22 mouse cellular contexts compared by ENCODE assay signal in genomic region chr17:75263336-75263990, GRCm38 (mm10).
DNase-seq lines count a peak whose midpoint lies in the region; ATAC-seq and TF ChIP-seq lines count a peak whose summit lies in the region.
"Had no signal": no experiment of that assay in that cellular context is flagged by ENCODE, and none has a peak within 500 bp of the region (broad histone marks: within the 10 kb centered on the region; RNA-seq: fewer than 3 reads in every experiment).

No protein-coding gene starts in this region.

- H3K36me3 ChIP-seq in kidney, embryonic 16.5 days (ENCODE audit: insufficient read depth, low read length) = 0 out of 2 replicates have a peak, but pooled peaks cover 12% of the 10 kb centered on the region
- no peaks in the 10 kb centered on the region for H3K36me3 ChIP-seq in midbrain, embryonic 11.5 days (ENCODE audit: control insufficient read depth, insufficient read depth, low read length)
- H3K36me3 ChIP-seq in midbrain, embryonic 16.5 days (ENCODE audit: control insufficient read depth, insufficient read depth, low read length) = no peaks in the 10 kb centered on the region
- H3K36me3 ChIP-seq in heart, adult 2 months (ENCODE audit: control insufficient read depth, insufficient read depth, low read length) = no peaks in the 10 kb centered on the region; the same call in 1 of the 2 replicates
- no peaks in the 10 kb centered on the region for H3K36me3 ChIP-seq in intestine, embryonic 16.5 days (ENCODE audit: control insufficient read depth, insufficient read depth, low read length)
- H3K36me3 ChIP-seq: embryonic facial prominence, embryonic 12.5 days; forebrain, embryonic 15.5 days; midbrain, embryonic 10.5 days; neural tube, embryonic 15.5 days had no signal

- H3K79me2 ChIP-seq in heart, adult 2 months (replicated peaks; ENCODE audit: control insufficient read depth, insufficient read depth, low read length) = no peaks in the 10 kb centered on the region

- no peak for ATAC-seq in kidney, embryonic 16.5 days (ENCODE audit: low FRiP score, low TSS enrichment)
- no peak for ATAC-seq in midbrain, embryonic 11.5 days (ENCODE audit: low FRiP score)
- no peak for ATAC-seq in midbrain, embryonic 16.5 days
- ATAC-seq in intestine, embryonic 16.5 days = no peak
- ATAC-seq: forebrain, embryonic 15.5 days; liver, postnatal 0 days; lung, postnatal 0 days had no signal

- 75% methylated on average over 3 of the region's 3 CpGs for WGBS in kidney, embryonic 16.5 days
- 62% methylated on average over 3 of the region's 3 CpGs for WGBS in midbrain, embryonic 11.5 days
- 50% methylated on average over 3 of the region's 3 CpGs for WGBS in midbrain, embryonic 16.5 days
- 79% methylated on average over 3 of the region's 3 CpGs for WGBS in heart, adult 2 months
- 82% methylated on average over 3 of the region's 3 CpGs for WGBS in intestine, embryonic 16.5 days

- H3K9ac ChIP-seq in kidney, embryonic 16.5 days (replicated peaks; ENCODE audit: low read length) = no peak overlapping the region
- no peak overlapping the region for H3K9ac ChIP-seq in midbrain, embryonic 11.5 days (ENCODE audit: low read length)
- H3K9ac ChIP-seq in midbrain, embryonic 16.5 days (ENCODE audit: low read depth, low read length) = no peak overlapping the region
- H3K9ac ChIP-seq in heart, adult 2 months (ENCODE audit: low read depth, low read length) = no peak overlapping the region
- H3K9ac ChIP-seq in intestine, embryonic 16.5 days (ENCODE audit: low read depth, low read length) = no peak overlapping the region
- H3K9ac ChIP-seq: embryonic facial prominence, embryonic 12.5 days; forebrain, embryonic 15.5 days; liver, postnatal 0 days; neural tube, embryonic 15.5 days had no signal

- no peaks in the 10 kb centered on the region for H3K9me3 ChIP-seq in kidney, embryonic 16.5 days (ENCODE audit: low read length)
- H3K9me3 ChIP-seq in midbrain, embryonic 11.5 days (ENCODE audit: control insufficient read depth, low read length) = no peaks in the 10 kb centered on the region
- no peaks in the 10 kb centered on the region for H3K9me3 ChIP-seq in midbrain, embryonic 16.5 days (replicated peaks; ENCODE audit: control insufficient read depth, low read length, poor library complexity, severe bottlenecking)
- no peaks in the 10 kb centered on the region for H3K9me3 ChIP-seq in intestine, embryonic 16.5 days (ENCODE audit: control insufficient read depth, low read length)
- H3K9me3 ChIP-seq: embryonic facial prominence, embryonic 12.5 days; forebrain, embryonic 15.5 days; midbrain, embryonic 10.5 days; neural tube, embryonic 15.5 days had no signal

- no peak overlapping the region for H3K4me3 ChIP-seq in kidney, embryonic 16.5 days (ENCODE audit: low read length)
- H3K4me3 ChIP-seq in midbrain, embryonic 11.5 days (ENCODE audit: low read depth, low read length) = no peak overlapping the region
- no peak overlapping the region for H3K4me3 ChIP-seq in midbrain, embryonic 16.5 days (ENCODE audit: low read depth, low read length)
- H3K4me3 ChIP-seq in heart, adult 2 months = no peak overlapping the region
- H3K4me3 ChIP-seq in intestine, embryonic 16.5 days (ENCODE audit: low read length) = no peak overlapping the region
- H3K4me3 ChIP-seq: embryonic facial prominence, embryonic 12.5 days; forebrain, embryonic 15.5 days; midbrain, embryonic 10.5 days; neural tube, embryonic 15.5 days had no signal

- TF ChIP-seq POLR2A in heart, adult 2 months (IDR thresholded peaks at IDR 0.05; ENCODE audit: insufficient read depth, low read depth, low read length) = no peak

- H3K4me2 ChIP-seq in kidney, embryonic 16.5 days (replicated peaks; ENCODE audit: low read depth, low read length) = no peak overlapping the region
- no peak overlapping the region for H3K4me2 ChIP-seq in midbrain, embryonic 11.5 days
- H3K4me2 ChIP-seq in midbrain, embryonic 16.5 days (ENCODE audit: low read length) = no peak overlapping the region
- H3K4me2 ChIP-seq in intestine, embryonic 16.5 days (ENCODE audit: low read depth, low read length) = no peak overlapping the region
- H3K4me2 ChIP-seq: embryonic facial prominence, embryonic 12.5 days; forebrain, embryonic 15.5 days; heart, embryonic 11.5 days; liver, embryonic 11.5 days; neural tube, embryonic 15.5 days had no signal

- H3K27ac ChIP-seq in kidney, embryonic 16.5 days (ENCODE audit: low read length) = no peak overlapping the region; the same call in 1 of the 2 replicates
- no peak overlapping the region for H3K27ac ChIP-seq in midbrain, embryonic 11.5 days (ENCODE audit: low read depth, low read length)
- no peak overlapping the region for H3K27ac ChIP-seq in midbrain, embryonic 16.5 days (ENCODE audit: low read length)
- H3K27ac ChIP-seq in heart, adult 2 months = no peak overlapping the region
- H3K27ac ChIP-seq in intestine, embryonic 16.5 days (ENCODE audit: low read length) = no peak overlapping the region
- H3K27ac ChIP-seq: embryonic facial prominence, embryonic 12.5 days; forebrain, embryonic 15.5 days; macrophage; midbrain, embryonic 10.5 days; neural tube, embryonic 15.5 days had no signal

- peak; percentile 9 for DNase-seq in kidney, adult 9 months
- DNase-seq in midbrain, embryonic 11.5 days (ENCODE audit: low spot score, missing footprints) = peak; percentile 82
- peak; percentile 7 for DNase-seq in embryo, embryonic 9.5 days (ENCODE audit: extremely low spot score)
- DNase-seq in heart, adult 2 months = no peak
- DNase-seq: adrenal gland, postnatal 25 days; cerebellum, adult 8-10 months; cerebellum, postnatal 36 days; gastrocnemius, postnatal 10 days; left cerebral cortex, postnatal 4 days; liver, postnatal 0 days; spleen, adult 18-20 months had no signal

- H3K27me3 ChIP-seq in kidney, embryonic 16.5 days (ENCODE audit: insufficient read depth, low read length) = no peaks in the 10 kb centered on the region
- H3K27me3 ChIP-seq in midbrain, embryonic 11.5 days (ENCODE audit: control insufficient read depth, insufficient read depth, low read length) = no peaks in the 10 kb centered on the region
- no peaks in the 10 kb centered on the region for H3K27me3 ChIP-seq in midbrain, embryonic 16.5 days (ENCODE audit: control insufficient read depth, insufficient read depth, low read depth, low read length)
- no peaks in the 10 kb centered on the region for H3K27me3 ChIP-seq in heart, adult 2 months (ENCODE audit: control insufficient read depth, insufficient read depth, low read length)
- no peaks in the 10 kb centered on the region for H3K27me3 ChIP-seq in intestine, embryonic 16.5 days (replicated peaks; ENCODE audit: control insufficient read depth, insufficient read depth, low read length)
- H3K27me3 ChIP-seq: embryonic facial prominence, embryonic 12.5 days; forebrain, embryonic 15.5 days; neural tube, embryonic 15.5 days had no signal

- 0 out of 2 replicates have a peak, but pooled peaks cover 2% of the 10 kb centered on the region for H3K4me1 ChIP-seq in kidney, embryonic 16.5 days (ENCODE audit: insufficient read depth, low read length)
- no peaks in the 10 kb centered on the region for H3K4me1 ChIP-seq in midbrain, embryonic 11.5 days (ENCODE audit: control insufficient read depth, insufficient read depth, low read length)
- no peaks in the 10 kb centered on the region for H3K4me1 ChIP-seq in midbrain, embryonic 16.5 days (ENCODE audit: control insufficient read depth, insufficient read depth, low read length)
- no peaks in the 10 kb centered on the region for H3K4me1 ChIP-seq in heart, adult 2 months (ENCODE audit: control insufficient read depth, insufficient read depth, low read length)
- H3K4me1 ChIP-seq in intestine, embryonic 16.5 days (ENCODE audit: control insufficient read depth, insufficient read depth, low read length) = no peaks in the 10 kb centered on the region; the same call in 1 of the 2 replicates
- H3K4me1 ChIP-seq: embryonic facial prominence, embryonic 12.5 days; neural tube, embryonic 15.5 days had no signal

- TF ChIP-seq EP300 in heart, adult 2 months (IDR thresholded peaks at IDR 0.05; ENCODE audit: insufficient read depth, low read depth, low read length) = no peak

- intact Hi-C loops in heart, adult 2 months (cut with DNase I) = no loop called here

- TF ChIP-seq CTCF in heart, adult 2 months (IDR thresholded peaks at IDR 0.05) = no peak

Comparison
In these comparisons a context has a peak if more than half of its experiments do, and no peak if none do; other contexts are left out.
1. DNase-seq: peak in kidney, adult 9 months (single experiment), midbrain, embryonic 11.5 days (single experiment) and embryo, embryonic 9.5 days (single experiment); none in heart, adult 2 months (0 of 2).